Mouse (Mus musculus) lung, adult 2 months (tissue): ENCODE measurements around the gene Hyal1. TPM values are rescaled to one million over a fixed set of nuclear protein-coding genes. Genes with fewer than 3 reads are reported as not detected.

Experiments
- DNase-seq: peaks from one replicate; pipeline ENCODE4 v3.0.0; 2022
- H3K4me1 ChIP-seq: fragments of 200-500 bp; 2 replicates; pipeline ENCODE4 v1.6.1; 2011; ENCODE audit warnings: low read length; ENCODE audit not compliant: control insufficient read depth, insufficient read depth
- H3K4me3 ChIP-seq: fragments of 200-500 bp; replicated peaks from 2 replicates; pipeline ENCODE3; 2011; ENCODE audit warnings: low read depth, mild to moderate bottlenecking, control low read depth, low read length; ENCODE audit errors: extremely low read depth
- CTCF ChIP-seq: fragments of 200-500 bp; IDR thresholded peaks from 2 replicates; pipeline ENCODE4 v1.5.1; 2011; ENCODE audit warnings: mild to moderate bottlenecking, low read length, control low read depth; ENCODE audit not compliant: insufficient read depth
- POLR2A ChIP-seq: fragments of 200-500 bp; IDR thresholded peaks from 2 replicates; pipeline ENCODE4 v1.6.1; 2011; ENCODE audit warnings: low read depth, mild to moderate bottlenecking, control low read depth, low read length, borderline replicate concordance; ENCODE audit errors: extremely low read depth
- WGBS: fragments of 180-500 bp; shearing (Covaris S2); methylation state at CpG from one replicate; pipeline ENCODE4 v1.1.7; 2018; 5-methylcytosine and 5-hydroxymethylcytosine counted together
- polyA plus RNA-seq: library from polyadenylated mRNA; depleted of rRNA; stranded (reverse); fragments of >200 nt; gene quantifications from 2 replicates; pipeline ENCODE4 v1.2.3, GENCODE M21; 2012; rRNA removed

Hyal1 gene
- polyA plus RNA-seq = 19.6 and 26.5 TPM in 2 replicates

DNA sequence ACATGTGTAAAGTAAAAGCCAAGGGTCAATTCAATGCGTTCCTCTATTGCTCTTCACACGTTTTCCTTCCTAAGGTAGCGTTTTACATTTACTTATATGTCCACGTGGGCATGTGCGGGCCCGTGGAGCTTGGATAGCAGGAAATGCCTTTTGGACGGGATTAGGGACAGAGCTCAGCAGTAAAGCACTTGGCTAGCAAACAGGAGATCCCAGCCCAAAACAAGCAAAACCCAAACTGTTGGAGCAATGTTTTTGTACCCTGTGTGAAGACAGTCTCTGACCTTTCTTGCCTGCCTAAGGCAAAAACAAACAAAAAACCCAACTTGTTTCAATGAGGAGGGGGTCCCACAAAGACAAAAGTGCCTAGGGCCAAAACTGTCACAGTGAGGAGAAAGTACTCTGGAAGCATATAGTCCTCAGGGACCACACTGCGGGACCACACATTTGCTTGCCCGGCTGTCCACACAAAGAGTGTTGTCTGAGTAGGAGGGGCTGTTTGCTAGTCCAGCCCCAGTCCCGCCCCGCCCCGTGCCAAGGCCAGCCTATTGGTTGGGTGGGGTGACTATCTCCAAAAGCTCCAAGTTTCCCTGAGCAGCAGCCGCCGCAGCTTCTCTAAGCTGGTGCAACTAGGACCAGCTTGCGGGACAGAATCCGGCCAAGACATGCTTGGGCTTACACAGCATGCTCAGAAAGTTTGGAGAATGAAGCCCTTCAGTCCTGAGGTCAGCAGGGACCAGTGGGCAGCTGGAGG, at the start of gene Hyal1:
Gene Hyal1, plus strand, starts transcription at position 571 of the 751 bp plus-strand sequence.
- TF ChIP-seq CTCF (no peak), POLR2A (peak; percentile 89; the same call in 1 of the 2 replicates)
- Histone ChIP-seq H3K4me1 (peaks cover 16% of the 10 kb centered on the region), H3K4me3 (peak within 1 kb of the TSS; percentile 63)
- 11% methylated on average over 16 of the region's 16 CpGs for WGBS
- DNase-seq = peak; percentile 71

DNA sequence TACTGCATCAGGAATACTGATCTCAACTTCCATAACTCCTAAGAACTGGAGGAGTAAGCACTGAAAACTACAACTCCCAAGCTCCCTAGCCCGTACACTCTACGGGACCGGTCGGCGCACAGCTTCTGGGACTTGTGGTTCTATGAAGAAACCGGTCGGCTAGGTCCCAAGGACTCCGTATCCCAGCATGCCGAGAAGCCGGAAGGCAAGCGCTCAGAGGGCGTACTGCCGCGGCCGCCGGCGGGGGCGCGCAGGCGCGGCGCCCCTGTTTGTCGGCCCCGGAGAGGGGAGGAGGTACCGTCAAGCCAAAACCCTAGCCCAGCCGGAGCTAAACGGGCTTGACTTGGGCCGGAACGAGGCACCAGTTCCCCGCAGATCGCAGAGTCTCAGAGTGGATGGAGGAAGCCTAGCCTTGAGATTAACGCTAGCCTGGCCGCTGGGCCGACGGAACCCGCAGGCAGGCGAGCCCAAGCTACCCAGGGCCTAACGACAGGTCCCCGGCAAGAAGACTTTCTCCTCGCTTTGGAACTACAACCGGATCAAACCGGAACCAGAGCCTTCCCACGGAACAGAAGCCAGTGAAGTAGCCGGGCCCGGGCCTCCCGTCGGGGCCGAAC, 42.8 kb upstream of the Hyal1 start, which contains the start of gene Tmem115:
Gene Tmem115, plus strand, starts transcription at position 155 of the 617 bp plus-strand sequence.
- WGBS = 1% methylated on average over 43 of the region's 48 CpGs
- TF ChIP-seq POLR2A (peak; percentile 91; the same call in 1 of the 2 replicates), CTCF (no peak)
- H3K4me3 ChIP-seq = peak within 1 kb of the TSS; percentile 95
- DNase-seq = peak; percentile 86
- peaks cover 21% of the 10 kb centered on the region for H3K4me1 ChIP-seq

GRCm38 (mm10) chr9:107534408-107535202, 42.1 kb upstream of the Hyal1 start:
- DNase-seq = no peak
- H3K4me1 ChIP-seq = peaks cover 21% of the 10 kb centered on the region
- peak overlapping the region; percentile 95 for H3K4me3 ChIP-seq
- under 1% methylated on average over 40 of the region's 40 CpGs for WGBS
- no peak for TF ChIP-seq CTCF
- TF ChIP-seq POLR2A = no peak

DNA sequence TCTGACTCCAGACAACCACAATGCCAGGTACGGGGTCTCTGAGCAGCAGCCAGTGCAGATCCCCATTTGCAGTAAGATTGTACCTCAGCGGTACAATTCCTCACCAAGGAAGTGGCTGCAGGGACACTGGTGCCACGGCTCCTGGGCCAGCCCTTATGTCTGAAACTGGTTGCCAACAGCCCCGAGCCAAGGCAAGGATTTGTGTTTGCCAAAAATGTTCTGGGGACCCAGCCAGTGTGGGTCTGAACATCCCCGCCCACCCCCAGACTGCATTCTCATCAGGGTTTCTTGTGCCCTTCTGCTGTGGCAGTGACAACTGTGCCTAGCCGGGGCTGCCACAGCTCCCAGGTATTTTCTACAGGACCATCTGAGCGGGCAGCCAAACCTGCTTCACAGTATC, 38.5 kb upstream of the Hyal1 start:
- Histone ChIP-seq H3K4me1 (peaks cover 30% of the 10 kb centered on the region), H3K4me3 (no peak overlapping the region)
- no peak for TF ChIP-seq CTCF
- no peak for DNase-seq
- 85% methylated on average over 7 of the region's 7 CpGs for WGBS

DNA sequence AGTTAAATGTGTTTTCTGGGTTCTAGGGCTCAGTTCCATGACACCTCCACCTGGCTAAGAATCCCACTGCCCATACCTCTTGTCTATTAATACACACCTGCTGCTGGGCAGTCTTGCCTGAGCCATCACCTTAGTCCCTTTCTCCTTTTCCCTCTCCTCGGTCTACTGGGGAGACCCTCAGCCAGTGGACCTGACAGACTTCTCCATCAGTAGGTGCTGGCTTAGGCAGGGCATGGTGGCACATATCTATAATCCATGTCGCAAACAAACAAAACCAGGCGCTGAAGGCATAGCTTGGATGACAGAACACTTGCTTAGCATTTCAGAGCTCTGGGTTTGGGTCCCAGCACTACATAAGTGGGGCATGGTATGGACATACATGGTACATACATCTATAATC, 38.0 kb upstream of the Hyal1 start:
- Histone ChIP-seq H3K4me3 (no peak overlapping the region), H3K4me1 (peaks cover 30% of the 10 kb centered on the region)
- no peak for DNase-seq
- TF ChIP-seq CTCF (no peak), POLR2A (no peak)
- 88% methylated on average over 3 of the region's 3 CpGs for WGBS

DNA sequence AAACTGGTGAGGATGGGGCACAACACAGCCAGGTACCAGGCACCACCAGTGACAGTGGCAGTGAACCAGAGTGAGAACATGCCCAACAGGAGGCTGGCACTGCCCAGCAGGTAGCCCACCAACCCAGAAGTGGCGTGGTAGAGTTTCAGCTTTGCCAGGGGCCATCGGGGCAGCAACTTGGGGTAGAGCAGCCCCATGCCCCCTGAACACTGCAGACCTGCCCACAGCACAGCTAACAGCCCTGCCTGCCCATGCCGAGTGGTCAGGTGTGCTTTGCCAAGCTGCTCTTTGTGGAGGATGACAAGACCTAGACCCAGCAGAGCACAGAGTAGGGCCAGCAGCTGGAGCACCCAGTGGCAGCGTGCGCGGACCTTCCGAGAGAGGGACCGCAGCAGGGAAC, 36.8 kb upstream of the Hyal1 start:
- Histone ChIP-seq H3K4me1 (peaks cover 29% of the 10 kb centered on the region), H3K4me3 (no peak overlapping the region)
- TF ChIP-seq POLR2A = no peak
- no peak for TF ChIP-seq CTCF
- 92% methylated on average over 8 of the region's 8 CpGs for WGBS
- no peak for DNase-seq

GRCm38 (mm10) chr9:107540420-107540819, 36.3 kb upstream of the Hyal1 start:
- DNase-seq = no peak
- TF ChIP-seq POLR2A (no peak), CTCF (no peak)
- WGBS = 65% methylated on average over 4 of the region's 4 CpGs
- Histone ChIP-seq H3K4me1 (peaks cover 25% of the 10 kb centered on the region), H3K4me3 (no peak overlapping the region)

- Histone ChIP-seq H3K4me3 (no peak overlapping the region), H3K4me1 (peaks cover 19% of the 10 kb centered on the region)
- WGBS = 21% methylated on average over 10 of the region's 10 CpGs
- DNase-seq = no peak
- TF ChIP-seq POLR2A (no peak), CTCF (no peak)
Observed at GRCm38 (mm10) chr9:107541005-107541404, 35.7 kb upstream of the Hyal1 start.

DNA sequence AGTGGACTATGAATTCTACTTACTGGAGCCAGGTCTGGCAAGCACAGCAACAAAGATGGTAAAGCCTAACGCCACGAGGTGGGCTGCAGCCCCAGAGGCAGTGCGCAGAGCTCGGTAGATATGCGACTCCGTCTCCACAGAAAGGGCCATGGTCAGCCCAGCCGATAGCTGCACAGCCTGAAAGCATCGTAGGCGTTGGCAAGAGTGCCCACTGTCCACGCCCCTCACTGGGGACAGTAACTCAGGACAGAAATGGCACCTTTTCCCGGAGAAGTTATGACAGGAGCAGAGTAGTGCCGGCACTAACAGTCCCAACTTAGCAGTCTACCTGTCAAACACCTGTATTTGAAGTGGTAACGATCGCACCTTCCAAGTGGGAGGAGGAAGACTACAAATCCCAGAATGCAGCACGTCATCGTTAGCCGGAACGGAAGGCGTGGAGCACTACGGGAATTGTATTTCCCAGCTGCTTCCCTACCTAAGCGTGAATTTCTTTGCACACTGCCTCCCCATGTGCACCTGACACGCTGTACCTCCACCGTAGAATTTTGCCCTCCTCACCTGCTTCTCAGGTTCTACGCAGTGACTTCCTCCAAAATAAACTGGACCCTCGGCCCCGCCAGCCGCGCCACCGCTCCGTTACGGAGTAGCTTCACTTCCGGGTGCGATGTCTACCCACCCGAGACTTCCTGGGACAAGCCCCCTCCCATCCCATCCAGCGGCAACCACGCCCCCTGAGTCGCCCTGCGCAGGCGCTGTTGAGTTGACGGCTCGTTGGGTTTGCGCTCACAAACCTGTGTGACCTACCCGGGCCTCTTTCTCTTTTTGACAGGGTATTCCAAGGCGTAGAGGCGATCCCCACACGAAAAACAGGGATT, 35.0 kb upstream of the Hyal1 start, which contains the start of the genes Cyb561d2 and Nprl2:
Gene Cyb561d2, minus strand, starts transcription at position 720 of the 878 bp plus-strand sequence.
Gene Nprl2, plus strand, starts transcription at position 753 of the 878 bp plus-strand sequence.
- TF ChIP-seq POLR2A = peak; percentile 69; the same call in 1 of the 2 replicates
- no peak for TF ChIP-seq CTCF
- WGBS = under 1% methylated on average over 46 of the region's 46 CpGs
- DNase-seq = peak; percentile 96

More for the DNA sequence above, 35.0 kb upstream of the Hyal1 start, which contains the start of the genes Cyb561d2 and Nprl2:
- H3K4me3 ChIP-seq = peak within 1 kb of the TSS; percentile 95
- peaks cover 13% of the 10 kb centered on the region for H3K4me1 ChIP-seq
